Mouse (Mus musculus): Measurements from ENCODE around the gene Kyat1. TPM values are rescaled to one million over a fixed set of nuclear protein-coding genes. Genes with fewer than 3 reads are reported as not detected.

Kyat1 gene
- 11.6 and 12.4 TPM in 2 replicates for polyA plus RNA-seq (2015; fragmentation: Nextera tagmentation; extraction: Ambion mirVana)

GRCm38 (mm10) chr2:30205629-30206357, at the start of gene Kyat1:
Gene Kyat1, minus strand, starts transcription at chr2:30205847.
- under 1% methylated on average over 44 of the region's 44 CpGs for WGBS
- ATAC-seq = peak; percentile 99
- Histone ChIP-seq H3K4me1 (peaks cover 16% of the 10 kb centered on the region), H3K4me2 (peak within 1 kb of the TSS; percentile 85), H3K27me3 (no peaks in the 10 kb centered on the region), H3K9me3 (replicated peaks) (no peaks in the 10 kb centered on the region), H3K9ac (peak within 1 kb of the TSS; percentile 74), H3K4me3 (peak within 1 kb of the TSS; percentile 69), H3K27ac (peak within 1 kb of the TSS; percentile 45), H3K36me3 (ENCODE audit: poor library complexity, severe bottlenecking) (no peaks in the 10 kb centered on the region)

- no peak overlapping the region for H3K9ac ChIP-seq
- peaks cover 85% of the 10 kb centered on the region for H3K36me3 ChIP-seq (ENCODE audit: poor library complexity, severe bottlenecking)
- H3K9me3 ChIP-seq (replicated peaks) = no peaks in the 10 kb centered on the region
- no peaks in the 10 kb centered on the region for H3K27me3 ChIP-seq
- H3K27ac ChIP-seq = no peak overlapping the region
- H3K4me3 ChIP-seq = no peak overlapping the region
- 87% methylated on average over 5 of the region's 5 CpGs for WGBS
- H3K4me2 ChIP-seq = no peak overlapping the region
- H3K4me1 ChIP-seq = no peaks in the 10 kb centered on the region
- ATAC-seq = no peak
These were observed 48.2 kb upstream of the Kyat1 start for GRCm38 (mm10) chr2:30253809-30254208.

GRCm38 (mm10) chr2:30252521-30252920, 46.9 kb upstream of the Kyat1 start:
- peaks cover 85% of the 10 kb centered on the region for H3K36me3 ChIP-seq (ENCODE audit: poor library complexity, severe bottlenecking)

GRCm38 (mm10) chr2:30251417-30252104, 45.9 kb upstream of the Kyat1 start:
- no peak for ATAC-seq
- Histone ChIP-seq H3K9me3 (replicated peaks) (no peaks in the 10 kb centered on the region), H3K27ac (no peak overlapping the region), H3K9ac (0 out of 2 replicates have a peak overlapping the region, but pooled peaks have one; percentile 10), H3K4me3 (no peak overlapping the region), H3K4me2 (no peak overlapping the region), H3K4me1 (no peaks in the 10 kb centered on the region), H3K36me3 (ENCODE audit: poor library complexity, severe bottlenecking) (peaks cover 77% of the 10 kb centered on the region), H3K27me3 (no peaks in the 10 kb centered on the region)
- 93% methylated on average over 5 of the region's 5 CpGs for WGBS

More at GRCm38 (mm10) chr2:30252521-30252920, 46.9 kb upstream of the Kyat1 start:
- H3K4me3 ChIP-seq = no peak overlapping the region
- no peak overlapping the region for H3K9ac ChIP-seq
- no peaks in the 10 kb centered on the region for H3K9me3 ChIP-seq (replicated peaks)
- H3K27ac ChIP-seq = no peak overlapping the region
- 80% methylated on average over 3 of the region's 3 CpGs for WGBS
- no peaks in the 10 kb centered on the region for H3K27me3 ChIP-seq
- no peaks in the 10 kb centered on the region for H3K4me1 ChIP-seq
- no peak for ATAC-seq
- no peak overlapping the region for H3K4me2 ChIP-seq

GRCm38 (mm10) chr2:30250166-30251128, 44.8 kb upstream of the Kyat1 start:
- no peaks in the 10 kb centered on the region for H3K27me3 ChIP-seq
- no peak overlapping the region for H3K4me2 ChIP-seq
- H3K9me3 ChIP-seq (replicated peaks) = no peaks in the 10 kb centered on the region
- ATAC-seq = no peak
- peak overlapping the region; percentile 12; the same call in 1 of the 2 replicates for H3K9ac ChIP-seq
- H3K4me1 ChIP-seq = no peaks in the 10 kb centered on the region
- peaks cover 77% of the 10 kb centered on the region for H3K36me3 ChIP-seq (ENCODE audit: poor library complexity, severe bottlenecking)
- H3K4me3 ChIP-seq = no peak overlapping the region
- WGBS = 86% methylated on average over 10 of the region's 10 CpGs
- no peak overlapping the region for H3K27ac ChIP-seq

GRCm38 (mm10) chr2:30249182-30249581, 43.5 kb upstream of the Kyat1 start:
- H3K4me3 ChIP-seq = no peak overlapping the region
- H3K9ac ChIP-seq = no peak overlapping the region
- H3K9me3 ChIP-seq (replicated peaks) = no peaks in the 10 kb centered on the region
- 92% methylated on average over 3 of the region's 3 CpGs for WGBS
- no peaks in the 10 kb centered on the region for H3K27me3 ChIP-seq
- H3K4me1 ChIP-seq = no peaks in the 10 kb centered on the region
- H3K36me3 ChIP-seq (ENCODE audit: poor library complexity, severe bottlenecking) = peaks cover 78% of the 10 kb centered on the region
- H3K27ac ChIP-seq = no peak overlapping the region
- H3K4me2 ChIP-seq = no peak overlapping the region
- no peak for ATAC-seq

GRCm38 (mm10) chr2:30247681-30248080, 42.0 kb upstream of the Kyat1 start:
- no peaks in the 10 kb centered on the region for H3K9me3 ChIP-seq (replicated peaks)
- 0 out of 2 replicates have a peak, but pooled peaks cover under 1% of the 10 kb centered on the region for H3K4me1 ChIP-seq
- H3K27me3 ChIP-seq = no peaks in the 10 kb centered on the region
- 76% methylated on average over 4 of the region's 4 CpGs for WGBS
- ATAC-seq = no peak
- H3K36me3 ChIP-seq (ENCODE audit: poor library complexity, severe bottlenecking) = peaks cover 89% of the 10 kb centered on the region
- H3K27ac ChIP-seq = no peak overlapping the region
- H3K4me2 ChIP-seq = no peak overlapping the region
- no peak overlapping the region for H3K4me3 ChIP-seq
- H3K9ac ChIP-seq = no peak overlapping the region; the same call in 1 of the 2 replicates

GRCm38 (mm10) chr2:30247036-30247435, 41.4 kb upstream of the Kyat1 start:
- WGBS = 95% methylated on average over 5 of the region's 5 CpGs

GRCm38 (mm10) chr2:30244595-30245178, 39.0 kb upstream of the Kyat1 start:
- H3K4me2 ChIP-seq = no peak overlapping the region
- H3K27ac ChIP-seq = no peak overlapping the region; the same call in 1 of the 2 replicates
- H3K4me1 ChIP-seq = peaks cover 11% of the 10 kb centered on the region; the same call in 1 of the 2 replicates
- 82% methylated on average over 7 of the region's 7 CpGs for WGBS
- no peak overlapping the region for H3K4me3 ChIP-seq
- H3K9ac ChIP-seq = no peak overlapping the region
- no peak for ATAC-seq
- H3K9me3 ChIP-seq (replicated peaks) = no peaks in the 10 kb centered on the region
- H3K36me3 ChIP-seq (ENCODE audit: poor library complexity, severe bottlenecking) = peaks cover 92% of the 10 kb centered on the region
- no peaks in the 10 kb centered on the region for H3K27me3 ChIP-seq

More at GRCm38 (mm10) chr2:30247036-30247435, 41.4 kb upstream of the Kyat1 start:
- Histone ChIP-seq H3K27ac (no peak overlapping the region), H3K9ac (no peak overlapping the region), H3K9me3 (replicated peaks) (no peaks in the 10 kb centered on the region), H3K4me3 (no peak overlapping the region), H3K4me1 (peaks cover 6% of the 10 kb centered on the region; the same call in 1 of the 2 replicates), H3K27me3 (no peaks in the 10 kb centered on the region), H3K36me3 (ENCODE audit: poor library complexity, severe bottlenecking) (peaks cover 90% of the 10 kb centered on the region), H3K4me2 (no peak overlapping the region)
- no peak for ATAC-seq

GRCm38 (mm10) chr2:30243391-30243790, 37.7 kb upstream of the Kyat1 start:
- 98% methylated on average over 4 of the region's 4 CpGs for WGBS
- no peak for ATAC-seq
- H3K4me3 ChIP-seq = no peak overlapping the region
- peaks cover 80% of the 10 kb centered on the region for H3K36me3 ChIP-seq (ENCODE audit: poor library complexity, severe bottlenecking)
- no peak overlapping the region for H3K4me2 ChIP-seq
- no peak overlapping the region for H3K9ac ChIP-seq
- H3K27me3 ChIP-seq = no peaks in the 10 kb centered on the region
- H3K27ac ChIP-seq = no peak overlapping the region
- H3K9me3 ChIP-seq (replicated peaks) = no peaks in the 10 kb centered on the region
- peaks cover 24% of the 10 kb centered on the region for H3K4me1 ChIP-seq

- Histone ChIP-seq H3K27ac (no peak overlapping the region), H3K4me2 (no peak overlapping the region), H3K27me3 (no peaks in the 10 kb centered on the region), H3K36me3 (ENCODE audit: poor library complexity, severe bottlenecking) (peaks cover 71% of the 10 kb centered on the region), H3K9me3 (replicated peaks) (no peaks in the 10 kb centered on the region), H3K4me3 (no peak overlapping the region), H3K4me1 (peaks cover 27% of the 10 kb centered on the region), H3K9ac (0 out of 2 replicates have a peak overlapping the region, but pooled peaks have one; percentile 26)
- 61% methylated on average over 4 of the region's 4 CpGs for WGBS
- no peak for ATAC-seq
These were observed 36.9 kb upstream of the Kyat1 start for GRCm38 (mm10) chr2:30242509-30242908.
